Mouse (Mus musculus) erythroblast, embryonic 14.5 days (primary cell): ENCODE data around the gene Alox5. TPM values are rescaled to one million over a fixed set of nuclear protein-coding genes. Genes with fewer than 3 reads are reported as not detected.

Source experiments
- H3K27me3 ChIP-seq: 2 replicates; pipeline ENCODE4 v1.6.1; 2012; ENCODE audit warnings: inconsistent platforms; ENCODE audit not compliant: control insufficient read depth
- H3K36me3 ChIP-seq: 2 replicates; pipeline ENCODE4 v1.6.1; 2012; ENCODE audit warnings: mild to moderate bottlenecking, inconsistent platforms; ENCODE audit not compliant: control insufficient read depth
- H3K4me1 ChIP-seq: 2 replicates; pipeline ENCODE4 v1.6.1; 2012; ENCODE audit warnings: inconsistent platforms; ENCODE audit not compliant: control insufficient read depth
- H3K4me3 ChIP-seq: replicated peaks from 2 replicates; pipeline ENCODE3; 2012; ENCODE audit warnings: moderate library complexity, mild to moderate bottlenecking, inconsistent platforms
- H3K9me3 ChIP-seq: 2 replicates; pipeline ENCODE4 v1.6.1; 2012; ENCODE audit warnings: low read length, inconsistent platforms, mixed read lengths; ENCODE audit not compliant: control insufficient read depth
- GATA1 ChIP-seq: IDR thresholded peaks from 2 replicates; pipeline ENCODE4 v1.6.1; 2012; ENCODE audit warnings: low read length, inconsistent platforms, mixed read lengths
- TAL1 ChIP-seq: IDR thresholded peaks from 3 replicates; pipeline ENCODE4 v1.6.1; 2012; ENCODE audit warnings: low read length, inconsistent platforms, mixed read lengths
- polyA plus RNA-seq: library from polyadenylated mRNA; stranded (reverse); fragments of >175 nt; gene quantifications from 2 replicates; pipeline ENCODE4 v1.2.3, GENCODE M21; 2012

Gene Alox5
- polyA plus RNA-seq, 1 experiment, result 0.08 TPM

DNA sequence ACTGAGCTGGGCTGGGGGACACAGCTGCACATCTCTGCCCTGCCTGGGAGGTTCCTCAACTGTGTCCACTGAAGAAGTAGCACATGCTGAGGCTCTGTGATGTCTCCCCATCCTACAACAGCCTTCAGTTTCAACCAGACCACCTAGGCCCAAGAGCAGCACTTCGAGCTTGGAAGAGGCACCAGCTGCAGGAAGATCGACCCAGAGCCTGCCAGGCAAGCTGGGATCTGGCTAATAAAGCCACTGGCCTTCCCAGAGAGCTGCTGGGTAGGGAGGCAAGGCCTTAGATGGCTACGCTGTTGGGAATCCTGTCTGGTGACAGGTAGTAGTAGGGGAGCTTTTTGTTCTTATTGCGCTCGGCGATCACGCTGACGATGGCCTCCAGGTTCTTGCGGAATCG, 50.5 kb downstream of the Alox5 start:
- H3K4me1 ChIP-seq, result peaks cover 10% of the 10 kb centered on the region
- peaks cover 85% of the 10 kb centered on the region for H3K36me3 ChIP-seq
- no peaks in the 10 kb centered on the region for H3K9me3 ChIP-seq
- no peak for TF ChIP-seq GATA1
- TF ChIP-seq TAL1, result no peak
- H3K27me3 ChIP-seq, result no peaks in the 10 kb centered on the region
- H3K4me3 ChIP-seq, result no peak overlapping the region

DNA sequence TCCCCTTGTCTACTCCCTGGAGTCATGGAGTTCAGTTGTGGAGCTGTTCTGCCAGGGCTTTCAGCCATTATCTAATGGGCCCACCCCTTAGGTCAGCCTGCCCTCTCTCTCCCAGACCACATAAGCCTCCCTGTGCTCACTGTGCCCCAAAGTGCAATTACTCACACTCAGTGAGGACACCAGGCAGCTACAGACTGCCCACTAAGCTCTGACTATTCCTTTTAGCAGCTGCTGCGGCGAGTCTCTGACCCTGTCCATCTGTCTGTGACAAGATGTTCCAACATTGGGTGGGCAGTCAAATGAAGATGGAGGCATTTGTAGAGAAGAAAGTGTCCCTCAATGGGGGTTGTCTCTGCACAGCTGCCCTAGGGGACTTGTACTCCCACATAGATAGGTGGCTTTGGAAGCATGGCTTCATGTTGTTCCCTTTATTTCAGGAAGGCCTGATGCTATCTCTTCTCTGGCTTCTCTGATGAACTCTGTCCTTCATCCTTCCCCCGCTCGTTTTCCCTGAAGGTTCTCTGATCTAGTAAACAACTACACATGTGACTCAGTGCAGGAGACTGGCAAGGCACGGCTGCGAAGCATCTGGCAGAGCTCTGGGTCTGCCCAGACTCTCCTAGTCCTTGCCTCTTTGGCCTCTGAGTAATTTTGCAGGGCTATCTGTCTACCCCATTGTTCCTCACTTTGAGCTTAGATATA, 52.9 kb downstream of the Alox5 start:
- TF ChIP-seq GATA1 (no peak), TAL1 (no peak)
- no peak overlapping the region for H3K4me3 ChIP-seq
- H3K4me1 ChIP-seq, result no peaks in the 10 kb centered on the region; the same call in 1 of the 2 replicates
- no peaks in the 10 kb centered on the region for H3K27me3 ChIP-seq
- no peaks in the 10 kb centered on the region for H3K9me3 ChIP-seq
- peaks cover 98% of the 10 kb centered on the region for H3K36me3 ChIP-seq

DNA sequence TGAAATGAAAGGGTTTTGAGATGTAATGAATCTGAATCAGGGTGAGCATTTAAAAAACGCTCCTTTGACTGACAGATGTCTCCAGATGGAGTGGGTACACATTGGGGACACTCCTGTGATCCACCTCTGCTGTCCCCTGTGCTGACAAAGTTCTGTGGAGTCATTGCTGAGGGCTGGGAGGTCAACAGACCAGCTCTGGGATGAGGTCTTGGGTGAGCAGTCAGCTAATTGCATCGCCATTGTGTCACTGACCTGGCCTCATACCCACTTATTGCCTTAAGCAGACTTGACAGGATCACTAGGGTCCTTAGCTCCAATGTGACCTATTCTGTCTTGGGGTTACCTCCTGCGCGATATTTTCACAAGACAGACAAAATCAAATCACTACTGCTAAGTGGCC, 53.8 kb downstream of the Alox5 start:
- Histone ChIP-seq H3K36me3 (peaks cover 98% of the 10 kb centered on the region), H3K27me3 (no peaks in the 10 kb centered on the region), H3K4me3 (no peak overlapping the region), H3K9me3 (no peaks in the 10 kb centered on the region), H3K4me1 (no peaks in the 10 kb centered on the region; the same call in none of the 2 replicates)
- TF ChIP-seq GATA1 (no peak), TAL1 (no peak)

DNA sequence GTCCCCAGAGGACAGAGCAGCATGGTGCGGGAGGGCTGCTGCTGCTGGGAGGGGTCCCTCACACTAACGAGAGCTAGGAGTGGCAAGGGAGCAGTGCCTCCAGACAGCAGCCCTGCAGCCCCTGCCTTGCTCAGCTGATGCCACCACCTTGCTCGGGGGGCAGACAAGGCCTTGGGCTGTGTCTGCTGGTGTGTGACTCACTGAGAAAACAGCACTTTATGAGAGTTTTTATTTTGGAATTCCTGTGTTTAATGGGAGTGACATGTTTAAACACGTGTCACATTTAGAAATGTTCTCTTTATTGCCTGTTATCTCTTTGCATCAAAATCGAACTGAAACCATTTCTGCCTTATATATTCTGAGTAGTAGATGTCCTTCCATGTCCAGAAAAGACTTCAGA, 54.3 kb downstream of the Alox5 start:
- peaks cover 98% of the 10 kb centered on the region for H3K36me3 ChIP-seq
- no peak for TF ChIP-seq GATA1
- H3K4me3 ChIP-seq, result no peak overlapping the region

DNA sequence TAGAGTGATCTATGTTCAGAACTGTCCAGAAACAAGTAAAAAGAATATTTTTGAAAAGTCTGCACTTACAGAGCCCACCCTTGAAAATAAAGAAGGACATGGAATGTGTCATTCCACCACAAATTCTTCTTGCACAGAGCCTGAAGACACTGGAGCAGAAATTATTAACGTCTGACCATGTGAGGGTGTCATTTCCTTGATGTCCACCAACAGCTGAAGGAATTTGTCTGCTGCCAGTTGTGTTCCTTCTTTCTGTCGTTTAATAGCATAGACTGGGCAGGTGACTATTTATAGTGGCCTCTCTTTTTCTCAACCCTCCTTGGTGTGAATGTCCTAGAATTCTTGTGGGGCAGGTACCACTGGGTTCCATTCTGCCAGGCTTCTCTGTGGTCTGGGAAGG, 54.8 kb downstream of the Alox5 start:
- Histone ChIP-seq H3K9me3 (no peaks in the 10 kb centered on the region), H3K4me1 (no peaks in the 10 kb centered on the region; the same call in 1 of the 2 replicates), H3K27me3 (no peaks in the 10 kb centered on the region), H3K36me3 (peaks cover 98% of the 10 kb centered on the region), H3K4me3 (no peak overlapping the region)
- TF ChIP-seq TAL1, result no peak
- TF ChIP-seq GATA1, result no peak

More for the DNA sequence above, 54.3 kb downstream of the Alox5 start:
- Histone ChIP-seq H3K4me1 (no peaks in the 10 kb centered on the region; the same call in none of the 2 replicates), H3K9me3 (no peaks in the 10 kb centered on the region), H3K27me3 (no peaks in the 10 kb centered on the region)

DNA sequence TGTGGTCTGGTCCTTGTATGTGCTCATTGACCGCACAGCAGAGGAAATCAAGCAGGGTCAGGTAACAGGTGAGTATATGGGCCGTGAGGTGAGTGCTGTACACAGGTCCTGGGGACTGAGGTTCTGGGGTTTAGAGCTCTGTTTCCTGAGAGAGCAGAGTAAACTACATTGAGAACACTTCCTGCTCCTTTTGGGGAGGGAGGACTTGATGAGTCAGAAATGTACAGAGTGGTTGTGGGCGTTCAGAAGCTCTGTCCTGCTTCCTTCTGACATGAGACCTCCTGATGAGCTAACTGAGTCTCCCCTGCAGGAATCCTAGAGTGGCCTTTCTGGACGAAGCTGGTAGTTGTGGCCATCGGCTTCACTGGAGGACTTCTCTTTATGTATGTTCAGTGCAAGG, 55.3 kb downstream of the Alox5 start:
- H3K4me3 ChIP-seq, result no peak overlapping the region
- H3K4me1 ChIP-seq, result no peaks in the 10 kb centered on the region; the same call in 1 of the 2 replicates
- H3K9me3 ChIP-seq, result no peaks in the 10 kb centered on the region
- no peaks in the 10 kb centered on the region for H3K27me3 ChIP-seq
- H3K36me3 ChIP-seq, result peaks cover 98% of the 10 kb centered on the region
- TF ChIP-seq GATA1, result no peak
- no peak for TF ChIP-seq TAL1

DNA sequence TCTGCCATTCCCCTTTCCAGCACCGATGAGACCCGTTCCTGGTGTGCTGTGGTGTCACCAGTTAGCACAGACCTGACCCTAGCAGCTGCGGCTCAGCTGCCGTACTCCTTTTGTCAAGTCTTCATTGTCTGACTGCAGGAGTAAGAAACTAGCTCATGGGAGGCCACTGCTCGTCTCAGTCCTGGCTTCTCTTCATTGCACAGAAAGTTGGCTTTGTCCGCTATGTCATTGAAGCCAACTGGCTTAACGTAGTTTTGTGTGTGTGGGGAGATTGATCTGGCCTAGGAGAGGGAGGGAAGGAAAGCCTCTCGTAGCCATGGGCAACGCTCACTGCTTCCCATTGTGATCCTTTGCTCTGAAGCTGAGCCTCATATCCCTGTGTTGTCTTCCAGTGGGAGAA, 55.7 kb downstream of the Alox5 start:
- Histone ChIP-seq H3K4me3 (no peak overlapping the region), H3K4me1 (no peaks in the 10 kb centered on the region; the same call in 1 of the 2 replicates), H3K9me3 (no peaks in the 10 kb centered on the region), H3K27me3 (no peaks in the 10 kb centered on the region), H3K36me3 (peaks cover 98% of the 10 kb centered on the region)
- TF ChIP-seq TAL1, result no peak
- TF ChIP-seq GATA1, result no peak

DNA sequence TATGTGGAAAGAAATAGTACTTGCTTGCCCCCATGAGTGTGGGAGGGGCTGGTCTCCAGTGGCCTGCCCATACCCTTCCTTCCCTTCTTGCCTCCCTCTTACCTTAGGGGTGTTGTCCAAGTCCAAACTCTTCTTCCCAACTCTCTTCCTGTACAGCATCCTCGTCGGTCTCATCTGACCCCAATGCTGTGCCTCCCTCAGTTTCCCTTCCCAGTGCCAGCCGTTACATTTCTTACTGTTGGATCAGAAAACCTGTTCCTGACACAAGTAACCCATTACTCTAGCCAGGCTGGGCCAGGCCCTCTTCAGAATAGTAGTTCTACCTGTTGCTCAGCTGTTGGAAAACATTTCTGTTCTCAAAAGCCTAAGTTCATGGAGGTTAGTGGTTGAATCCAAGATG, 58.6 kb downstream of the Alox5 start:
- no peaks in the 10 kb centered on the region for H3K27me3 ChIP-seq
- H3K4me1 ChIP-seq, result peaks cover 2% of the 10 kb centered on the region
- H3K4me3 ChIP-seq, result no peak overlapping the region
- peaks cover 98% of the 10 kb centered on the region for H3K36me3 ChIP-seq
- TF ChIP-seq TAL1, result no peak
- no peak for TF ChIP-seq GATA1
- H3K9me3 ChIP-seq, result no peaks in the 10 kb centered on the region

DNA sequence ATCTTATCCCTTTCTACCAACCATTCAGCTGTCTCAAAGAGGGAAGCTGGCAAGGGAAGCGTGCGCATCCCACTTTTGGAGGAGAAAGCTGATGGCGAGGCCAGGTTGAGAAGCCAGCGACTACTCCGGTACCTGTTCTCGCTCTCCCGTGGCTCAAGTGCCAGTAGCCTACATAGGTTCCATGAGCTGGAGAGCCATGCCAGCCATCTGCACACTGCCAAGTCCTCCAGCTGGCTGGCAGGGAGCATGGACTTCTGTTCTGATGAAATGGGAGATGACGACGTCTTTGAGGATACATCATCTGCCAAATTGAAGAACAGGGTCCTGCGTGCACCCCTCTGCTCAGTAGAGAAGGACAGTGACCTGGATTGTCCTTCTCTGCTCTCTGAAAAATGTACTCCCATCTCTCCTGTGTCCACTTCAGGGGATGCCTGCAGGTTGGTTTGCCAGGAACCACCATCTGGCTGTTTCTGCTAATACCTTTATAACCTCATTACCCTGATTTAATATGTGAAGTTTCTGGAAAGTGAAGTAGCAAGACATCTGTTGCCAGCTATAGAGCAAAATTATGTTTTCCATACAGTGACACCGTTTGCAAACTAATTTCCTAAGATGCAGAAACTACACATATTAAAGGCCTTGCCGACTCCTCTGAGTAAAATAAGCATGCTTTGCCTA, 59.1 kb downstream of the Alox5 start:
- H3K36me3 ChIP-seq, result peaks cover 98% of the 10 kb centered on the region

More for the DNA sequence above, 59.1 kb downstream of the Alox5 start:
- no peaks in the 10 kb centered on the region for H3K27me3 ChIP-seq
- no peaks in the 10 kb centered on the region for H3K9me3 ChIP-seq
- H3K4me1 ChIP-seq, result peaks cover 2% of the 10 kb centered on the region
- TF ChIP-seq GATA1 (no peak), TAL1 (no peak)
- H3K4me3 ChIP-seq, result no peak overlapping the region
